Comparison of ENCODE assay signal across 25 mouse cellular contexts in genomic region chr8:92013183-92013582, GRCm38 (mm10).
DNase-seq lines count a peak whose midpoint lies in the region; ATAC-seq and TF ChIP-seq lines count a peak whose summit lies in the region.
"Had no signal": no experiment of that assay in that cellular context is flagged by ENCODE, and none has a peak within 500 bp of the region (broad histone marks: within the 10 kb centered on the region; RNA-seq: fewer than 3 reads in every experiment).

No protein-coding gene starts in this region.

- H3K27ac ChIP-seq in heart, adult 2 months: no peak overlapping the region
- no peak overlapping the region for H3K27ac ChIP-seq in left cerebral cortex, adult 2 months
- no peak overlapping the region for H3K27ac ChIP-seq in midbrain, postnatal 0 days (ENCODE audit: low read depth, low read length)
- no peak overlapping the region for H3K27ac ChIP-seq in midbrain, embryonic 16.5 days (ENCODE audit: low read length)
- H3K27ac ChIP-seq: embryonic facial prominence, embryonic 15.5 days; heart, embryonic 15.5 days; hindbrain, embryonic 10.5 days; liver, embryonic 13.5 days; stomach, embryonic 15.5 days had no signal

- peaks cover 4% of the 10 kb centered on the region; the same call in 1 of the 2 replicates for H3K4me1 ChIP-seq in heart, adult 2 months (ENCODE audit: control insufficient read depth, insufficient read depth, low read length)
- no peaks in the 10 kb centered on the region for H3K4me1 ChIP-seq in midbrain, postnatal 0 days (ENCODE audit: insufficient read depth, low read length)
- H3K4me1 ChIP-seq in midbrain, embryonic 16.5 days (ENCODE audit: control insufficient read depth, insufficient read depth, low read length): no peaks in the 10 kb centered on the region
- H3K4me1 ChIP-seq: embryonic facial prominence, embryonic 15.5 days; heart, embryonic 15.5 days; stomach, embryonic 15.5 days had no signal

- no peak overlapping the region for H3K4me2 ChIP-seq in midbrain, postnatal 0 days (ENCODE audit: low read depth, low read length, poor library complexity, severe bottlenecking)
- H3K4me2 ChIP-seq in midbrain, embryonic 16.5 days (ENCODE audit: low read length): no peak overlapping the region
- H3K4me2 ChIP-seq: embryonic facial prominence, embryonic 15.5 days; heart, embryonic 15.5 days; liver, embryonic 13.5 days; stomach, embryonic 15.5 days had no signal

- no peaks in the 10 kb centered on the region for H3K9me3 ChIP-seq in midbrain, postnatal 0 days (ENCODE audit: low read length)
- no peaks in the 10 kb centered on the region for H3K9me3 ChIP-seq in midbrain, embryonic 16.5 days (replicated peaks; ENCODE audit: control insufficient read depth, low read length, poor library complexity, severe bottlenecking)
- H3K9me3 ChIP-seq: embryonic facial prominence, embryonic 15.5 days; heart, embryonic 15.5 days; hindbrain, embryonic 10.5 days; liver, embryonic 13.5 days; stomach, embryonic 15.5 days had no signal

- TF ChIP-seq POLR2A in heart, adult 2 months (IDR thresholded peaks at IDR 0.05; ENCODE audit: insufficient read depth, low read depth, low read length): no peak
- TF ChIP-seq POLR2A in brain, embryonic 14.5 days (IDR thresholded peaks at IDR 0.05; ENCODE audit: borderline replicate concordance, extremely low read depth, insufficient read depth, insufficient read length, poor library complexity, severe bottlenecking): no peak

- peaks cover 2% of the 10 kb centered on the region; the same call in 1 of the 2 replicates for H3K36me3 ChIP-seq in heart, adult 2 months (ENCODE audit: control insufficient read depth, insufficient read depth, low read length)
- no peaks in the 10 kb centered on the region for H3K36me3 ChIP-seq in midbrain, postnatal 0 days (ENCODE audit: insufficient read depth, low read length)
- no peaks in the 10 kb centered on the region for H3K36me3 ChIP-seq in midbrain, embryonic 16.5 days (ENCODE audit: control insufficient read depth, insufficient read depth, low read length)
- H3K36me3 ChIP-seq: embryonic facial prominence, embryonic 15.5 days; heart, embryonic 15.5 days; hindbrain, embryonic 10.5 days; liver, embryonic 13.5 days; stomach, embryonic 15.5 days had no signal

- H3K27me3 ChIP-seq in heart, adult 2 months (ENCODE audit: control insufficient read depth, insufficient read depth, low read length): no peaks in the 10 kb centered on the region
- H3K27me3 ChIP-seq in midbrain, postnatal 0 days (ENCODE audit: insufficient read depth, low read length): no peaks in the 10 kb centered on the region
- H3K27me3 ChIP-seq in midbrain, embryonic 16.5 days (ENCODE audit: control insufficient read depth, insufficient read depth, low read depth, low read length): no peaks in the 10 kb centered on the region; the same call in 1 of the 2 replicates
- H3K27me3 ChIP-seq: CH12.LX; embryonic facial prominence, embryonic 15.5 days; liver, embryonic 13.5 days; stomach, embryonic 15.5 days had no signal

- peak; percentile 68 for TF ChIP-seq CTCF in heart, adult 2 months (IDR thresholded peaks at IDR 0.05)
- peak; percentile 31 for TF ChIP-seq CTCF in left cerebral cortex, adult 2 months (IDR thresholded peaks at IDR 0.05)
- TF ChIP-seq CTCF in midbrain, postnatal 0 days (IDR thresholded peaks at IDR 0.05): peak; percentile 59
- TF ChIP-seq CTCF in brain, embryonic 14.5 days (IDR thresholded peaks at IDR 0.05; ENCODE audit: borderline replicate concordance, extremely low read depth, insufficient read depth, insufficient read length): peak; percentile 44; the same call in 1 of the 2 replicates

- 50% methylated on average over 4 of the region's 4 CpGs for WGBS in heart, adult 2 months
- 51% methylated on average over 4 of the region's 4 CpGs for WGBS in midbrain, postnatal 0 days
- WGBS in midbrain, embryonic 16.5 days: 57% methylated on average over 4 of the region's 4 CpGs

- TF ChIP-seq EP300 in heart, adult 2 months (IDR thresholded peaks at IDR 0.05; ENCODE audit: insufficient read depth, low read depth, low read length): no peak

- no peak for DNase-seq in heart, adult 2 months
- no peak for DNase-seq in heart, postnatal 4 days
- DNase-seq in left cerebral cortex, adult 2 months (ENCODE audit: extremely low spot score in 1 of 2, low spot score in 2 of 2): no peak
- no peak for DNase-seq in left cerebral cortex, postnatal 25 days (ENCODE audit: low spot score in 2 of 2)
- DNase-seq in midbrain, postnatal 0 days (ENCODE audit: low spot score): no peak
- DNase-seq in brain, embryonic 14.5 days (ENCODE audit: low read depth): no peak
- DNase-seq in frontal cortex, adult 2 months (ENCODE audit: extremely low spot score in 1 of 2, low spot score in 1 of 2): no peak
- DNase-seq: adrenal gland, adult 8-10 months; cerebellum, adult 11 months; cerebellum, postnatal 14 days; gastrocnemius, postnatal 14 days; heart, adult 18-20 months; kidney, postnatal 10 days; left cerebral cortex, postnatal 4 days; liver, embryonic 13.5 days; lung, postnatal 4 days; retina, postnatal 1 day; thymus, postnatal 25 days had no signal

- intact Hi-C loops in heart, adult 2 months (cut with DNase I): loop anchor here (5.0 kb wide), 1 partner anchor 211 kb away; the partner anchor contains the start of gene Irx3
- intact Hi-C loops in left cerebral cortex, adult 2 months (cut with DNase I): no loop called here
- intact Hi-C loops in left cerebral cortex, postnatal 25 days (cut with DNase I): no loop called here

- no peak overlapping the region for H3K9ac ChIP-seq in heart, adult 2 months (ENCODE audit: low read depth, low read length)
- no peak overlapping the region for H3K9ac ChIP-seq in midbrain, postnatal 0 days (replicated peaks; ENCODE audit: low read length, poor library complexity, severe bottlenecking)
- H3K9ac ChIP-seq in midbrain, embryonic 16.5 days (ENCODE audit: low read depth, low read length): no peak overlapping the region
- H3K9ac ChIP-seq: embryonic facial prominence, embryonic 15.5 days; heart, embryonic 15.5 days; liver, embryonic 13.5 days; stomach, embryonic 15.5 days had no signal

- no peak overlapping the region for H3K4me3 ChIP-seq in heart, adult 2 months
- no peak overlapping the region for H3K4me3 ChIP-seq in left cerebral cortex, adult 2 months
- H3K4me3 ChIP-seq in midbrain, postnatal 0 days (ENCODE audit: low read depth, low read length): no peak overlapping the region
- no peak overlapping the region for H3K4me3 ChIP-seq in midbrain, embryonic 16.5 days (ENCODE audit: low read depth, low read length)
- H3K4me3 ChIP-seq: embryonic facial prominence, embryonic 15.5 days; heart, embryonic 15.5 days; hindbrain, embryonic 10.5 days; liver, embryonic 13.5 days; stomach, embryonic 15.5 days had no signal

- ATAC-seq in midbrain, postnatal 0 days (ENCODE audit: low FRiP score): no peak
- no peak for ATAC-seq in midbrain, embryonic 16.5 days
- ATAC-seq: inflammation-experienced regulatory T-cells, adult 6 months had no signal

- H3K79me2 ChIP-seq in heart, adult 2 months (replicated peaks; ENCODE audit: control insufficient read depth, insufficient read depth, low read length): no peaks in the 10 kb centered on the region
